Mouse (Mus musculus) heart, embryonic 13.5 days (tissue): ENCODE results near the gene Rbms3. TPM values are rescaled to one million over a fixed set of nuclear protein-coding genes. Genes with fewer than 3 reads are reported as not detected.

Experiments used
- ATAC-seq: fragments of 200-750 bp; cut with Nextera tagmentation; 2 replicates; pipeline ENCODE4 v1.8.0; 2017; ENCODE audit warnings: moderate TSS enrichment; ENCODE audit not compliant: insufficient number of reproducible peaks, low FRiP score, low TSS enrichment; ENCODE audit errors: extremely low read depth
- H3K27ac ChIP-seq: fragments of 300-500 bp; sonication (generic); replicated peaks from 2 replicates; pipeline ENCODE4 v1.5.1; 2015; ENCODE audit warnings: moderate library complexity, mild to moderate bottlenecking, inconsistent platforms
- H3K27me3 ChIP-seq: fragments of 300-500 bp; sonication (generic); replicated peaks from 2 replicates; pipeline ENCODE4 v1.6.1; 2015; ENCODE audit warnings: mild to moderate bottlenecking, inconsistent platforms
- H3K36me3 ChIP-seq: fragments of 300-500 bp; sonication (generic); 2 replicates; pipeline ENCODE4 v1.6.1; 2015; ENCODE audit warnings: mild to moderate bottlenecking, inconsistent platforms
- H3K4me1 ChIP-seq: fragments of 300-500 bp; sonication (generic); 2 replicates; pipeline ENCODE4 v1.6.1; 2015; ENCODE audit warnings: inconsistent platforms
- H3K4me2 ChIP-seq: fragments of 300-500 bp; sonication (generic); 2 replicates; pipeline ENCODE4 v1.6.1; 2015; ENCODE audit warnings: inconsistent platforms, mild to moderate bottlenecking, moderate library complexity
- H3K4me3 ChIP-seq: fragments of 300-500 bp; sonication (generic); 2 replicates; pipeline ENCODE4 v1.5.1; 2015; ENCODE audit warnings: moderate library complexity, mild to moderate bottlenecking, inconsistent platforms
- H3K9ac ChIP-seq: fragments of 300-500 bp; sonication (generic); 2 replicates; pipeline ENCODE4 v1.6.1; 2015; ENCODE audit warnings: inconsistent platforms, mild to moderate bottlenecking, moderate library complexity
- H3K9me3 ChIP-seq: fragments of 300-500 bp; sonication (generic); 2 replicates; pipeline ENCODE4 v1.6.1; 2016; ENCODE audit warnings: inconsistent platforms
- WGBS: fragments of 180-500 bp; shearing (Covaris S2); methylation state at CpG from one replicate; pipeline ENCODE4 v1.1.7; 2015; ENCODE audit warnings: mixed read lengths; 5-methylcytosine and 5-hydroxymethylcytosine counted together
- polyA plus RNA-seq: library from polyadenylated mRNA; unstranded; fragments of >200 nt; fragmentation: Nextera tagmentation; extraction: Ambion mirVana; gene quantifications from 2 replicates; pipeline ENCODE4 v1.2.1, GENCODE M21; 2015

Rbms3 gene
- polyA plus RNA-seq, 1 experiment from 2014 or later: 36.0 TPM

- Histone ChIP-seq H3K4me3 (no peak overlapping the region), H3K4me1 (no peaks in the 10 kb centered on the region), H3K27ac (no peak overlapping the region), H3K4me2 (no peak overlapping the region), H3K9me3 (0 out of 2 replicates have a peak, but pooled peaks cover 7% of the 10 kb centered on the region), H3K36me3 (peaks cover 13% of the 10 kb centered on the region; the same call in 1 of the 2 replicates), H3K9ac (no peak overlapping the region), H3K27me3 (no peaks in the 10 kb centered on the region)
- 77% methylated on average over 3 of the region's 3 CpGs for WGBS
- no peak for ATAC-seq
Measured at GRCm38 (mm10) chr9:117066502-117066901, 563.2 kb downstream of the Rbms3 start.

- Histone ChIP-seq H3K36me3 (peaks cover 13% of the 10 kb centered on the region; the same call in 1 of the 2 replicates), H3K9ac (no peak overlapping the region), H3K4me3 (no peak overlapping the region), H3K9me3 (0 out of 2 replicates have a peak, but pooled peaks cover 7% of the 10 kb centered on the region), H3K4me2 (no peak overlapping the region), H3K4me1 (no peaks in the 10 kb centered on the region), H3K27ac (no peak overlapping the region), H3K27me3 (no peaks in the 10 kb centered on the region)
- ATAC-seq: no peak
- 83% methylated on average over 6 of the region's 6 CpGs for WGBS
Measured at GRCm38 (mm10) chr9:117065601-117066000, 564.1 kb downstream of the Rbms3 start.

GRCm38 (mm10) chr9:117059586-117059985 lies 570.1 kb downstream of the Rbms3 start:
- H3K9me3 ChIP-seq: no peaks in the 10 kb centered on the region
- WGBS: 74% methylated on average over 1 of the region's 1 CpGs
- no peak overlapping the region for H3K4me3 ChIP-seq
- no peak overlapping the region for H3K27ac ChIP-seq
- H3K36me3 ChIP-seq: 0 out of 2 replicates have a peak, but pooled peaks cover 6% of the 10 kb centered on the region
- no peaks in the 10 kb centered on the region for H3K27me3 ChIP-seq
- H3K4me2 ChIP-seq: no peak overlapping the region
- no peaks in the 10 kb centered on the region for H3K4me1 ChIP-seq
- no peak for ATAC-seq
- H3K9ac ChIP-seq: no peak overlapping the region

- H3K9me3 ChIP-seq: no peaks in the 10 kb centered on the region
- H3K36me3 ChIP-seq: 0 out of 2 replicates have a peak, but pooled peaks cover 6% of the 10 kb centered on the region
- no peak overlapping the region for H3K9ac ChIP-seq
- no peak overlapping the region for H3K27ac ChIP-seq
- H3K4me2 ChIP-seq: no peak overlapping the region
- ATAC-seq: no peak
- no peaks in the 10 kb centered on the region for H3K27me3 ChIP-seq
- WGBS: 74% methylated on average over 6 of the region's 6 CpGs
- no peak overlapping the region for H3K4me3 ChIP-seq
- H3K4me1 ChIP-seq: no peaks in the 10 kb centered on the region
Measured at GRCm38 (mm10) chr9:117059135-117059534, 570.6 kb downstream of the Rbms3 start.

GRCm38 (mm10) chr9:117051935-117052334 lies 577.8 kb downstream of the Rbms3 start:
- peaks cover 41% of the 10 kb centered on the region for H3K36me3 ChIP-seq
- H3K27ac ChIP-seq: no peak overlapping the region
- peaks cover 11% of the 10 kb centered on the region for H3K4me1 ChIP-seq
- H3K4me3 ChIP-seq: no peak overlapping the region
- no peak for ATAC-seq
- no peak overlapping the region for H3K4me2 ChIP-seq
- 0 out of 2 replicates have a peak, but pooled peaks cover 5% of the 10 kb centered on the region for H3K9me3 ChIP-seq
- 90% methylated on average over 2 of the region's 2 CpGs for WGBS
- H3K27me3 ChIP-seq: no peaks in the 10 kb centered on the region
- no peak overlapping the region for H3K9ac ChIP-seq

GRCm38 (mm10) chr9:117048641-117049040 lies 581.1 kb downstream of the Rbms3 start:
- H3K4me1 ChIP-seq: peaks cover 11% of the 10 kb centered on the region
- no peak overlapping the region for H3K4me3 ChIP-seq
- H3K9me3 ChIP-seq: 0 out of 2 replicates have a peak, but pooled peaks cover 5% of the 10 kb centered on the region
- H3K27me3 ChIP-seq: no peaks in the 10 kb centered on the region
- ATAC-seq: no peak
- peaks cover 35% of the 10 kb centered on the region for H3K36me3 ChIP-seq
- no peak overlapping the region for H3K9ac ChIP-seq
- no peak overlapping the region for H3K27ac ChIP-seq
- no peak overlapping the region for H3K4me2 ChIP-seq
- 88% methylated on average over 1 of the region's 1 CpGs for WGBS

GRCm38 (mm10) chr9:117041993-117042366 lies 587.7 kb downstream of the Rbms3 start:
- Histone ChIP-seq H3K9me3 (no peaks in the 10 kb centered on the region), H3K9ac (no peak overlapping the region), H3K4me2 (no peak overlapping the region), H3K36me3 (peaks cover 4% of the 10 kb centered on the region; the same call in 1 of the 2 replicates), H3K27ac (peak overlapping the region; percentile 4), H3K4me1 (peaks cover 33% of the 10 kb centered on the region), H3K27me3 (no peaks in the 10 kb centered on the region), H3K4me3 (no peak overlapping the region)
- no peak for ATAC-seq
- 27% methylated on average over 2 of the region's 2 CpGs for WGBS

GRCm38 (mm10) chr9:117041291-117041992 lies 588.3 kb downstream of the Rbms3 start:
- ATAC-seq: no peak
- H3K4me2 ChIP-seq: no peak overlapping the region
- H3K4me1 ChIP-seq: peaks cover 33% of the 10 kb centered on the region
- peaks cover 4% of the 10 kb centered on the region; the same call in 1 of the 2 replicates for H3K36me3 ChIP-seq
- no peak overlapping the region for H3K4me3 ChIP-seq
- H3K27ac ChIP-seq: peak overlapping the region; percentile 4
- no peaks in the 10 kb centered on the region for H3K27me3 ChIP-seq
- no peak overlapping the region for H3K9ac ChIP-seq
- H3K9me3 ChIP-seq: no peaks in the 10 kb centered on the region

GRCm38 (mm10) chr9:117039941-117040453 lies 589.7 kb downstream of the Rbms3 start:
- peak; percentile 25; the same call in 1 of the 2 replicates for ATAC-seq

GRCm38 (mm10) chr9:117032690-117033089 lies 597.0 kb downstream of the Rbms3 start:
- ATAC-seq: no peak
- 91% methylated on average over 1 of the region's 1 CpGs for WGBS
- Histone ChIP-seq H3K9me3 (no peaks in the 10 kb centered on the region), H3K9ac (no peak overlapping the region), H3K4me2 (no peak overlapping the region), H3K27me3 (no peaks in the 10 kb centered on the region), H3K4me3 (no peak overlapping the region), H3K36me3 (no peaks in the 10 kb centered on the region), H3K27ac (no peak overlapping the region), H3K4me1 (peaks cover 30% of the 10 kb centered on the region)

More at GRCm38 (mm10) chr9:117039941-117040453, 589.7 kb downstream of the Rbms3 start:
- H3K36me3 ChIP-seq: no peaks in the 10 kb centered on the region; the same call in 1 of the 2 replicates
- 20% methylated on average over 6 of the region's 6 CpGs for WGBS
- H3K9me3 ChIP-seq: no peaks in the 10 kb centered on the region
- H3K4me2 ChIP-seq: no peak overlapping the region
- H3K4me3 ChIP-seq: no peak overlapping the region
- H3K4me1 ChIP-seq: peaks cover 33% of the 10 kb centered on the region
- no peak overlapping the region; the same call in 1 of the 2 replicates for H3K9ac ChIP-seq
- no peaks in the 10 kb centered on the region for H3K27me3 ChIP-seq
- H3K27ac ChIP-seq: peak overlapping the region; percentile 86

GRCm38 (mm10) chr9:117031237-117031636 lies 598.5 kb downstream of the Rbms3 start:
- 28% methylated on average over 11 of the region's 11 CpGs for WGBS
- Histone ChIP-seq H3K27me3 (no peaks in the 10 kb centered on the region), H3K4me3 (no peak overlapping the region), H3K27ac (peak overlapping the region; percentile 88), H3K4me1 (peaks cover 30% of the 10 kb centered on the region), H3K9me3 (no peaks in the 10 kb centered on the region), H3K4me2 (peak overlapping the region; percentile 53), H3K9ac (peak overlapping the region; percentile 42; the same call in 1 of the 2 replicates), H3K36me3 (no peaks in the 10 kb centered on the region)
- ATAC-seq: no peak
